Mouse (Mus musculus): ENCODE data around the gene Pacs1. TPM values are rescaled to one million over a fixed set of nuclear protein-coding genes. Genes with fewer than 3 reads are reported as not detected.
"Not testable (repeated sequence)": the region's sequence is repeated elsewhere in the genome, so short reads cannot be mapped to it uniquely, and the experiment has no call there.

The Pacs1 gene
- total and polyA plus RNA-seq, 2 experiments = 1.1 to 3.0 TPM

DNA sequence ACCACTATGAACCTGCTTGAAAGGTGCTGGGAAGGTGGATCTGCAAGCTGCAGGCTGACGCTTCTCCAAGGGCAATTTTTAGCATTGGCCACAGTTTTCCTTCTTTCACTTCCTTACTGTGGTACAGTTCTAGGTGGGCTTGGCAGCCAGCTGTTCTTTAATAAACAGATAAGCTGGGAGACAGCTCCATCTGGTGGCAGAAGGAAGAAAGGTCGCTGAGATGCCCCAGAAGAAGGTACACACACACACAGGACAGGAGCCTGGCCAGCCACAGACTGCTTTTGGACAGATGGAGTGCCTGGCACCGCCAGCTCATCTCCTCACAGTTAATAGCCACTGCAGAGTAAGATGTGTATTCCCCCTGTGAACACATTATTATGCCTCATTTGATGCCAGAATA is 121.6 kb downstream of the Pacs1 start:
- TF ChIP-seq POLR2A (IDR thresholded peaks at IDR 0.05; ENCODE audit: extremely low read depth, insufficient read depth, low read length) (no peak), CTCF (IDR thresholded peaks at IDR 0.05; ENCODE audit: low read depth, low read length) (peak; percentile 54)
- H3K27ac ChIP-seq (replicated peaks; ENCODE audit: insufficient read depth, low read depth, low read length) = no peak overlapping the region
- H3K4me3 ChIP-seq (ENCODE audit: insufficient read depth, low read depth, low read length) = no peak overlapping the region
- no peak overlapping the region for H3K9ac ChIP-seq (ENCODE audit: low read depth, low read length)
- 49% methylated on average over 3 of the region's 3 CpGs for WGBS
- H3K36me3 ChIP-seq (ENCODE audit: control insufficient read depth, insufficient read depth, low read length) = no peaks in the 10 kb centered on the region
- DNase-seq (ENCODE audit: extremely low read depth, low read depth, low spot score) = peak; percentile 6
- no peaks in the 10 kb centered on the region for H3K79me2 ChIP-seq (ENCODE audit: control insufficient read depth, insufficient read depth, low read length)
- no peaks in the 10 kb centered on the region for H3K4me1 ChIP-seq (ENCODE audit: control insufficient read depth, insufficient read depth, low read length)
- no peaks in the 10 kb centered on the region for H3K27me3 ChIP-seq (ENCODE audit: control insufficient read depth, insufficient read depth, low read length)

- Histone ChIP-seq H3K27me3 (ENCODE audit: control insufficient read depth, insufficient read depth, low read length) (no peaks in the 10 kb centered on the region), H3K4me1 (ENCODE audit: control insufficient read depth, insufficient read depth, low read length) (no peaks in the 10 kb centered on the region), H3K9ac (ENCODE audit: low read depth, low read length) (no peak overlapping the region), H3K79me2 (ENCODE audit: control insufficient read depth, insufficient read depth, low read length) (no peaks in the 10 kb centered on the region), H3K27ac (replicated peaks; ENCODE audit: insufficient read depth, low read depth, low read length) (no peak overlapping the region), H3K4me3 (ENCODE audit: insufficient read depth, low read depth, low read length) (no peak overlapping the region), H3K36me3 (ENCODE audit: control insufficient read depth, insufficient read depth, low read length) (no peaks in the 10 kb centered on the region)
- no peak for TF ChIP-seq CTCF (IDR thresholded peaks at IDR 0.05; ENCODE audit: low read depth, low read length)
- WGBS = 95% methylated on average over 6 of the region's 6 CpGs
- no peak for DNase-seq (ENCODE audit: extremely low read depth, low read depth, low spot score)
These were observed 122.6 kb downstream of the Pacs1 start for GRCm38 (mm10) chr19:5150358-5150757.

DNA sequence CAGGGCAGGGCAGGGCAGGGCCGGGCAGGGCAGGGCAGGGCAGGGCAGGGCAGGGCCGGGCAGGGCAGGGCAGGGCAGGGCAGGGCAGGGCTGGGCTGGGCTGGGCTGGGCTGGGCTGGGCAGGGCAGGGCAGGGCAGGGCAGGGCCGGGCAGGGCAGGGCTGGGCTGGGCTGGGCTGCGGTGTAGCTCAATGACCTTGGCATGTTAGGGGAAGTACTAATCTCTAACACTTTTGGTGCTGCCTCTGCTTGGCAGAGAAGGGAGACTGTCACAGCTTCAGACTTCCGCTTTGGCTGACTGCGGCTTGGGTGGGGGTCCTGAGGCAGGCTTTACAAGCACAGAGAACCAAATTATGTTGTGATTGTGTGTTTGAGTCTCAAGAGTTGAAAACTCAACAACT is 123.9 kb downstream of the Pacs1 start:
- H3K27me3 ChIP-seq (ENCODE audit: control insufficient read depth, insufficient read depth, low read length); H3K4me1 ChIP-seq (ENCODE audit: control insufficient read depth, insufficient read depth, low read length); H3K27ac ChIP-seq (replicated peaks; ENCODE audit: insufficient read depth, low read depth, low read length); DNase-seq (ENCODE audit: extremely low read depth, low read depth, low spot score); H3K36me3 ChIP-seq (ENCODE audit: control insufficient read depth, insufficient read depth, low read length); H3K79me2 ChIP-seq (ENCODE audit: control insufficient read depth, insufficient read depth, low read length); H3K4me3 ChIP-seq (ENCODE audit: insufficient read depth, low read depth, low read length); H3K9ac ChIP-seq (ENCODE audit: low read depth, low read length): not testable (repeated sequence)
- WGBS = 90% methylated on average over 5 of the region's 6 CpGs

DNA sequence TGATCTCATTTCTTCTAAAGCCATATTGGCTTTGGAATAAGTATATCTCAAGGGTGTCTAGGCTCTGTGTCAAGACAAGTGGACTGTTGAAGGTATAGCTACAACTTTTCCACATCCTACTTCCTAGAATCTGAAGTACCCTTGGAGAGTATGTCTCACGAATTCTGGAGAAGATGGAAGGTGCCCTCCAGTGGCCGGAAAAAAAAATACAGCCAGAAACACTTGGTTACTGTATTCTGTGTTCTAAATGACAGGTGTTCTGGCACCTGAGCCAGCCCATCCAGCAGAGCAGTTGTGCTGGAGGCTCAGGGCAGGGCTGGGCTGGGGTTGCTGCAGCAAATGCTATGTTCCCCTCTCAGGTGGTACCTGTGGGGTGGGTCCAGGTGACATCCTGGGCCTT is 133.3 kb downstream of the Pacs1 start:
- Histone ChIP-seq H3K9ac (ENCODE audit: low read depth, low read length) (no peak overlapping the region), H3K27me3 (ENCODE audit: control insufficient read depth, insufficient read depth, low read length) (no peaks in the 10 kb centered on the region), H3K4me1 (ENCODE audit: control insufficient read depth, insufficient read depth, low read length) (no peaks in the 10 kb centered on the region), H3K79me2 (ENCODE audit: control insufficient read depth, insufficient read depth, low read length) (no peaks in the 10 kb centered on the region), H3K27ac (replicated peaks; ENCODE audit: insufficient read depth, low read depth, low read length) (no peak overlapping the region), H3K4me3 (ENCODE audit: insufficient read depth, low read depth, low read length) (no peak overlapping the region), H3K36me3 (ENCODE audit: control insufficient read depth, insufficient read depth, low read length) (no peaks in the 10 kb centered on the region)
- peak; percentile 33 for DNase-seq (ENCODE audit: extremely low read depth, low read depth, low spot score)
- TF ChIP-seq CTCF (IDR thresholded peaks at IDR 0.05; ENCODE audit: low read depth, low read length) (no peak; the same call in 1 of the 2 replicates), POLR2A (IDR thresholded peaks at IDR 0.05; ENCODE audit: extremely low read depth, insufficient read depth, low read length) (no peak)
- 7% methylated on average over 2 of the region's 2 CpGs for WGBS

- Histone ChIP-seq H3K27me3 (ENCODE audit: control insufficient read depth, insufficient read depth, low read length) (no peaks in the 10 kb centered on the region), H3K4me1 (ENCODE audit: control insufficient read depth, insufficient read depth, low read length) (no peaks in the 10 kb centered on the region), H3K4me3 (ENCODE audit: insufficient read depth, low read depth, low read length) (no peak overlapping the region), H3K27ac (replicated peaks; ENCODE audit: insufficient read depth, low read depth, low read length) (no peak overlapping the region), H3K36me3 (ENCODE audit: control insufficient read depth, insufficient read depth, low read length) (no peaks in the 10 kb centered on the region), H3K79me2 (ENCODE audit: control insufficient read depth, insufficient read depth, low read length) (no peaks in the 10 kb centered on the region), H3K9ac (ENCODE audit: low read depth, low read length) (no peak overlapping the region)
- TF ChIP-seq CTCF (IDR thresholded peaks at IDR 0.05; ENCODE audit: low read depth, low read length) = no peak
- TF ChIP-seq POLR2A (IDR thresholded peaks at IDR 0.05; ENCODE audit: extremely low read depth, insufficient read depth, low read length) = no peak
- 47% methylated on average over 4 of the region's 4 CpGs for WGBS
- no peak for DNase-seq (ENCODE audit: extremely low read depth, low read depth, low spot score)
These were observed 141.7 kb downstream of the Pacs1 start for GRCm38 (mm10) chr19:5131237-5131636.

DNA sequence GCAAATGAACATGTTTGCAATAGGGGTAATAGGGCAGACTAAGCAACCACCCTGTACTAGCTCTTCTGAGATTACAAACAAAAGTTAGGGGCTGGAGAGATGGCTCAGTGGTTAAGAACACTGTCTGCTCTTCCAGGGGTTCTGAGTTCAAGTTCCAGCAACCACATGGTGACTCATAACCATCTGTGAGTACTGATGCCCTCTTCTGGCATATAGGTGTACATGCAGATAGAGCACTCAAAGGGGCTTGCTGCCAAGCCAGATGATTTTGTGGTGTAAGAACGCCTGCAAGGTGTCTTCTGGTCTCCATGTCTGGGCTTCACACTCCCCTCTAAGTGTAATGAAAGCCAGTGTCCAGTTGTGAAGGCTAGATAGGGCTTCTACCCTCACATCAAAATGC is 143.1 kb downstream of the Pacs1 start:
- no peaks in the 10 kb centered on the region for H3K79me2 ChIP-seq (ENCODE audit: control insufficient read depth, insufficient read depth, low read length)
- TF ChIP-seq POLR2A (IDR thresholded peaks at IDR 0.05; ENCODE audit: extremely low read depth, insufficient read depth, low read length) (no peak), CTCF (IDR thresholded peaks at IDR 0.05; ENCODE audit: low read depth, low read length) (peak; percentile 22; the same call in 1 of the 2 replicates)
- no peak overlapping the region for H3K9ac ChIP-seq (ENCODE audit: low read depth, low read length)
- H3K36me3 ChIP-seq (ENCODE audit: control insufficient read depth, insufficient read depth, low read length) = no peaks in the 10 kb centered on the region
- H3K4me3 ChIP-seq (ENCODE audit: insufficient read depth, low read depth, low read length) = no peak overlapping the region
- peak; percentile 27 for DNase-seq (ENCODE audit: extremely low read depth, low read depth, low spot score)
- 56% methylated on average over 1 of the region's 1 CpGs for WGBS
- no peaks in the 10 kb centered on the region for H3K4me1 ChIP-seq (ENCODE audit: control insufficient read depth, insufficient read depth, low read length)
- H3K27me3 ChIP-seq (ENCODE audit: control insufficient read depth, insufficient read depth, low read length) = no peaks in the 10 kb centered on the region
- no peak overlapping the region for H3K27ac ChIP-seq (replicated peaks; ENCODE audit: insufficient read depth, low read depth, low read length)

Data from liver, adult 2 months (tissue).